Mouse (Mus musculus): ENCODE data around the gene Opcml. TPM values are rescaled to one million over a fixed set of nuclear protein-coding genes. Genes with fewer than 3 reads are reported as not detected.

Opcml gene
- polyA plus RNA-seq, 1 experiment = 0.03 TPM

DNA sequence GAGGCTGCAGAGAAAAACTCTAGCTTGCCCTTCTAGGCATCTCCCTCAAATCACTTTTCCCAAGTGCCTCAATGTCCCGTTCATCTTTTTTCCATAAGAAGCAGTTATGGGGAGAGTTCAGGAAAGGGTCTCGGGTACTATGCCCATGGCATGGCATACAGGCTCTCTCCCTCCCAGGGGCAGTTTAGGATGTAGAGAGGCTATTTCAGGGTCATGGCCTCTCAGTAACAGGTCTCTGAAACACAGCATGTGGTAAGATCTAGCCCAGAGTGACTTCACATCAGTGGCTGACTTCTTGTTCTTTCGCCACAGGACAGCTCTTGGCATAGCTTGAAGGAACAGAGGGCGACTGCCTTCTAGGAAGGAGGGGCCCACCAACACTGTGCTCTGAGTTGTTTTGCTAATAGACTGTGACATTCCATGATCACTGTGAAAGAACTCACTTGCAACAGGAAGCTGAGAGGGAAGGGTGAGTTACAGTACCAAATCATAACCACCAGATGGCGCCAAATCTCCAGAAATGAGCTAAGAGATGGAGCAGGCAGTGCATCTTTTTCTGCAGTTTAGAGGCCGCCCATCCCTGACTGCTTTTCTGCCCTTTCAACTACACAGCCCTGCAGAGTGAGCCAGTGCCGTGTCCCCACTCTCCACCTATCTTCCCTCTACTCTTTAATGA, 470.6 kb downstream of the Opcml start:
- TF ChIP-seq TAL1 (IDR thresholded peaks at IDR 0.05; ENCODE audit: low read length) (no peak), GATA1 (IDR thresholded peaks at IDR 0.05; ENCODE audit: low read length) (no peak)
- no peaks in the 10 kb centered on the region for H3K9me3 ChIP-seq (ENCODE audit: control insufficient read depth, low read length)

GRCm38 (mm10) chr9:28262021-28262420, 471.4 kb downstream of the Opcml start:
- Histone ChIP-seq H3K36me3 (ENCODE audit: control insufficient read depth) (no peaks in the 10 kb centered on the region), H3K4me1 (ENCODE audit: control insufficient read depth) (no peaks in the 10 kb centered on the region), H3K9me3 (ENCODE audit: control insufficient read depth, low read length) (no peaks in the 10 kb centered on the region), H3K4me3 (replicated peaks) (no peak overlapping the region), H3K27me3 (ENCODE audit: control insufficient read depth) (no peaks in the 10 kb centered on the region)
- TF ChIP-seq TAL1 (IDR thresholded peaks at IDR 0.05; ENCODE audit: low read length) (no peak), GATA1 (IDR thresholded peaks at IDR 0.05; ENCODE audit: low read length) (no peak)

More for the DNA sequence above, 470.6 kb downstream of the Opcml start:
- H3K4me1 ChIP-seq (ENCODE audit: control insufficient read depth) = no peaks in the 10 kb centered on the region
- no peaks in the 10 kb centered on the region for H3K36me3 ChIP-seq (ENCODE audit: control insufficient read depth)
- H3K27me3 ChIP-seq (ENCODE audit: control insufficient read depth) = no peaks in the 10 kb centered on the region
- H3K4me3 ChIP-seq (replicated peaks) = no peak overlapping the region

DNA sequence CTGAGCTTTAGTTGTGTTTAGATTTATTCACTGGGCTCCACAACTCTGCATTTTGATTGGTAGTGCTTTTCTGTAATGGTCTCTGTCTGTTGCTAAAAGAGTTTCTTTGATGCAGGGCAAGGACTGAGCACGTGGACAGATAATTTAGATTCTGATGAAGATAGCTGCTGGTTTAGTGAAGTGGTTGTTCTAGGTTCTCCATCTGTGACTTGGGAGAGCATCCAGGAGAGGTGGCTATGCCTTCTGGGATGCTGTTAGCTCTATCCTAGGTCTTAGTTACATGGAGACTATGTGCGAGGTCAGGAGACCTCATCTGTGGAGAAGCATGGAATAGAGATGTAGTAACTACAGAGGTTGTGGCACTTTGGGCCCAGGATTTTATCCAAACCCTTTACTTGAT, 472.3 kb downstream of the Opcml start:
- no peaks in the 10 kb centered on the region for H3K9me3 ChIP-seq (ENCODE audit: control insufficient read depth, low read length)
- no peaks in the 10 kb centered on the region for H3K4me1 ChIP-seq (ENCODE audit: control insufficient read depth)
- no peaks in the 10 kb centered on the region for H3K27me3 ChIP-seq (ENCODE audit: control insufficient read depth)
- TF ChIP-seq GATA1 (IDR thresholded peaks at IDR 0.05; ENCODE audit: low read length) = no peak
- no peak for TF ChIP-seq TAL1 (IDR thresholded peaks at IDR 0.05; ENCODE audit: low read length)
- no peak overlapping the region for H3K4me3 ChIP-seq (replicated peaks)
- no peaks in the 10 kb centered on the region for H3K36me3 ChIP-seq (ENCODE audit: control insufficient read depth)

DNA sequence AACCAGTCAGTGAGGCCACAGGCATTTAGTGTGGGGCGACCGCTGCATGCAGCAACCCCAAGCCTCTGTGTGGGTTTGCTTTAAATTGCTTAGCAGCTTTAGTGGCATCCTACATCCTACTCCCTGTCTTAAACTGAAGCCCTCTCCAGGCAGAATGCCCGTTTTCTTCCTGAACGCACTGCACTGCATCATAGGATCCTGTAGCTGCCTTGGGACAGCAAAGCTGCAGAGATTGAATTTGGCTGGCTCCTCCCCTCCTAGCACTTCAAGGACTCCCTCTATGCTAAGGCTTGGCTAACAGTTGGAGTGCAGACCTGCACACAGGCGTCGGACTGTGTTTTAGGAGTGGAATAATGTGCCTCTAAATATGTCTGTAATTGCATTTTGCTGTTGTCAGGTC, 474.2 kb downstream of the Opcml start:
- Histone ChIP-seq H3K36me3 (ENCODE audit: control insufficient read depth) (no peaks in the 10 kb centered on the region), H3K4me1 (ENCODE audit: control insufficient read depth) (no peaks in the 10 kb centered on the region), H3K27me3 (ENCODE audit: control insufficient read depth) (no peaks in the 10 kb centered on the region), H3K4me3 (replicated peaks) (no peak overlapping the region), H3K9me3 (ENCODE audit: control insufficient read depth, low read length) (no peaks in the 10 kb centered on the region)
- no peak for TF ChIP-seq GATA1 (IDR thresholded peaks at IDR 0.05; ENCODE audit: low read length)
- TF ChIP-seq TAL1 (IDR thresholded peaks at IDR 0.05; ENCODE audit: low read length) = no peak

GRCm38 (mm10) chr9:28273816-28274215, 483.2 kb downstream of the Opcml start:
- Histone ChIP-seq H3K36me3 (ENCODE audit: control insufficient read depth) (no peaks in the 10 kb centered on the region), H3K4me1 (ENCODE audit: control insufficient read depth) (no peaks in the 10 kb centered on the region), H3K9me3 (ENCODE audit: control insufficient read depth, low read length) (no peaks in the 10 kb centered on the region), H3K27me3 (ENCODE audit: control insufficient read depth) (no peaks in the 10 kb centered on the region), H3K4me3 (replicated peaks) (no peak overlapping the region)
- TF ChIP-seq GATA1 (IDR thresholded peaks at IDR 0.05; ENCODE audit: low read length) = no peak
- no peak for TF ChIP-seq TAL1 (IDR thresholded peaks at IDR 0.05; ENCODE audit: low read length)

- no peak for TF ChIP-seq TAL1 (IDR thresholded peaks at IDR 0.05; ENCODE audit: low read length)
- no peak for TF ChIP-seq GATA1 (IDR thresholded peaks at IDR 0.05; ENCODE audit: low read length)
- H3K9me3 ChIP-seq (ENCODE audit: control insufficient read depth, low read length) = no peaks in the 10 kb centered on the region
- no peaks in the 10 kb centered on the region for H3K36me3 ChIP-seq (ENCODE audit: control insufficient read depth)
- no peaks in the 10 kb centered on the region for H3K4me1 ChIP-seq (ENCODE audit: control insufficient read depth)
- no peak overlapping the region for H3K4me3 ChIP-seq (replicated peaks)
- H3K27me3 ChIP-seq (ENCODE audit: control insufficient read depth) = no peaks in the 10 kb centered on the region
These were observed 488.0 kb downstream of the Opcml start for GRCm38 (mm10) chr9:28278555-28278954.

DNA sequence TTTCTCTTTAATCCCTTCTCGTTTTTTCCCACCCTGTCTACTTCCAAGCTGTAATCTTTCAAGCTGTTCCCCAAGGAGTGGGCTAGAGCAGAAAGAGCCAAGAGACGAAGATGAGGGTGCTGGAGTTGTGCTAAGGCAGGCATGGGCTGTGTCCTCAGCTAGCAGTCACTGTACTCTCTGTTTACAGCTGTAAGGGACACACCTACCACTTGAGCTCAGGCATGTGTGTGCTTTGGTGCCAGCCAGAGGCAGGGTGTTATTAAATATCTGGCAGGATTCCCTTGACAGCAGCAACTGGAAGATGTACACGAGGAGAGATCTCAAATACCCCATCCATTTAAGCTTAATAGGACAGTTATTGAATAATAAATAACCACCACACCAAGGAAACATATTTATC, 490.4 kb downstream of the Opcml start:
- H3K9me3 ChIP-seq (ENCODE audit: control insufficient read depth, low read length) = no peaks in the 10 kb centered on the region
- H3K27me3 ChIP-seq (ENCODE audit: control insufficient read depth) = no peaks in the 10 kb centered on the region
- no peaks in the 10 kb centered on the region for H3K4me1 ChIP-seq (ENCODE audit: control insufficient read depth)
- no peaks in the 10 kb centered on the region for H3K36me3 ChIP-seq (ENCODE audit: control insufficient read depth)
- H3K4me3 ChIP-seq (replicated peaks) = no peak overlapping the region
- TF ChIP-seq TAL1 (IDR thresholded peaks at IDR 0.05; ENCODE audit: low read length) (no peak), GATA1 (IDR thresholded peaks at IDR 0.05; ENCODE audit: low read length) (no peak)

DNA sequence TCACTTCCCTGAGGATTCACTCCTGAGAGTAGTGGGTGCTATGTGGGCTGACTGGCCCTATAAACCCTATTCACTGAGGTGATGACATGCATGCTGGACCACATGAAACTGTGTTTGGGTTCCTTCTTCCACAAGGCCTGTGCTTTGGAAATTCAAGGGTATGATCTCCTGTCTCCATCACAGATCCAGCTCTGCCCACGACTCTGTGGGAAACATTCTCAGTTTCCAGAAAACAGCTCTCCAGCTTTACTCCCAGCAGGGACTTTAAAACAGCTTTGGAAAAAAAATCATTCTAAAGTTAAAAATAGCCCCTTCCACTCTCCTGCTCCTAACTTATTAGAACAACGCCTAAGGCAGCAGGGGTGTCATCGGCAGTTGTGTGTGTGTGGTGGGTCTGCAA, 491.0 kb downstream of the Opcml start:
- H3K4me3 ChIP-seq (replicated peaks) = no peak overlapping the region
- TF ChIP-seq TAL1 (IDR thresholded peaks at IDR 0.05; ENCODE audit: low read length) (no peak), GATA1 (IDR thresholded peaks at IDR 0.05; ENCODE audit: low read length) (no peak)

GRCm38 (mm10) chr9:28285016-28285415, 494.4 kb downstream of the Opcml start:
- TF ChIP-seq TAL1 (IDR thresholded peaks at IDR 0.05; ENCODE audit: low read length) = no peak
- TF ChIP-seq GATA1 (IDR thresholded peaks at IDR 0.05; ENCODE audit: low read length) = no peak
- Histone ChIP-seq H3K4me1 (ENCODE audit: control insufficient read depth) (no peaks in the 10 kb centered on the region), H3K4me3 (replicated peaks) (no peak overlapping the region), H3K9me3 (ENCODE audit: control insufficient read depth, low read length) (no peaks in the 10 kb centered on the region), H3K27me3 (ENCODE audit: control insufficient read depth) (no peaks in the 10 kb centered on the region), H3K36me3 (ENCODE audit: control insufficient read depth) (no peaks in the 10 kb centered on the region)

More for the DNA sequence above, 491.0 kb downstream of the Opcml start:
- Histone ChIP-seq H3K36me3 (ENCODE audit: control insufficient read depth) (no peaks in the 10 kb centered on the region), H3K4me1 (ENCODE audit: control insufficient read depth) (no peaks in the 10 kb centered on the region), H3K27me3 (ENCODE audit: control insufficient read depth) (no peaks in the 10 kb centered on the region), H3K9me3 (ENCODE audit: control insufficient read depth, low read length) (no peaks in the 10 kb centered on the region)

- TF ChIP-seq GATA1 (IDR thresholded peaks at IDR 0.05; ENCODE audit: low read length) (no peak), TAL1 (IDR thresholded peaks at IDR 0.05; ENCODE audit: low read length) (no peak)
- no peak overlapping the region for H3K4me3 ChIP-seq (replicated peaks)
- no peaks in the 10 kb centered on the region for H3K4me1 ChIP-seq (ENCODE audit: control insufficient read depth)
- no peaks in the 10 kb centered on the region for H3K27me3 ChIP-seq (ENCODE audit: control insufficient read depth)
- H3K36me3 ChIP-seq (ENCODE audit: control insufficient read depth) = no peaks in the 10 kb centered on the region
- H3K9me3 ChIP-seq (ENCODE audit: control insufficient read depth, low read length) = no peaks in the 10 kb centered on the region
These were observed 495.8 kb downstream of the Opcml start for GRCm38 (mm10) chr9:28286384-28286783.

Data from erythroblast, embryonic 14.5 days (primary cell).